ENCODE assay signal across 10 mouse cellular contexts in genomic region chr4:124451131-124451530, GRCm38 (mm10).
DNase-seq lines count a peak whose midpoint lies in the region; ATAC-seq lines count a peak whose summit lies in the region.
"Had no signal": no experiment of that assay in that cellular context is flagged by ENCODE, and none has a peak within 500 bp of the region (broad histone marks: within the 10 kb centered on the region; RNA-seq: fewer than 3 reads in every experiment).

No protein-coding gene starts in this region.

- H3K9ac ChIP-seq in heart, embryonic 12.5 days = no peak overlapping the region
- 0 out of 2 replicates have a peak overlapping the region, but pooled peaks have one; percentile 21 for H3K9ac ChIP-seq in midbrain, embryonic 11.5 days (ENCODE audit: low read length)
- H3K9ac ChIP-seq in midbrain, embryonic 16.5 days (ENCODE audit: low read depth, low read length) = no peak overlapping the region
- H3K9ac ChIP-seq in stomach, embryonic 16.5 days (ENCODE audit: low read length) = no peak overlapping the region

- ATAC-seq in heart, embryonic 12.5 days (ENCODE audit: insufficient number of reproducible peaks, low FRiP score) = peak; percentile 45; the same call in 1 of the 2 replicates
- peak; percentile 84 for ATAC-seq in midbrain, embryonic 11.5 days (ENCODE audit: low FRiP score)
- no peak for ATAC-seq in midbrain, embryonic 16.5 days
- 0 out of 2 replicates have a peak, but pooled peaks have one; percentile 47 for ATAC-seq in stomach, embryonic 16.5 days (ENCODE audit: insufficient read depth, low FRiP score)

- H3K4me2 ChIP-seq in heart, embryonic 12.5 days = no peak overlapping the region
- H3K4me2 ChIP-seq in midbrain, embryonic 11.5 days = peak overlapping the region; percentile 6; the same call in 1 of the 2 replicates
- no peak overlapping the region for H3K4me2 ChIP-seq in midbrain, embryonic 16.5 days (ENCODE audit: low read length)
- no peak overlapping the region for H3K4me2 ChIP-seq in stomach, embryonic 16.5 days (ENCODE audit: low read depth, low read length)

- WGBS in heart, embryonic 12.5 days = 27% methylated on average over 3 of the region's 3 CpGs
- WGBS in midbrain, embryonic 11.5 days = 4% methylated on average over 3 of the region's 3 CpGs
- 8% methylated on average over 3 of the region's 3 CpGs for WGBS in midbrain, embryonic 16.5 days
- WGBS in stomach, embryonic 16.5 days = 21% methylated on average over 3 of the region's 3 CpGs

- H3K4me3 ChIP-seq in heart, embryonic 12.5 days = no peak overlapping the region
- H3K4me3 ChIP-seq in midbrain, embryonic 11.5 days (ENCODE audit: low read depth, low read length) = no peak overlapping the region
- no peak overlapping the region for H3K4me3 ChIP-seq in midbrain, embryonic 16.5 days (ENCODE audit: low read depth, low read length)
- H3K4me3 ChIP-seq in stomach, embryonic 16.5 days (replicated peaks; ENCODE audit: low read length) = no peak overlapping the region
- H3K4me3 ChIP-seq: erythroblast, embryonic 14.5 days had no signal

- H3K27ac ChIP-seq in heart, embryonic 12.5 days (ENCODE audit: poor library complexity, severe bottlenecking) = no peak overlapping the region
- H3K27ac ChIP-seq in midbrain, embryonic 11.5 days (ENCODE audit: low read depth, low read length) = peak overlapping the region; percentile 49
- no peak overlapping the region for H3K27ac ChIP-seq in midbrain, embryonic 16.5 days (ENCODE audit: low read length)
- no peak overlapping the region for H3K27ac ChIP-seq in stomach, embryonic 16.5 days (ENCODE audit: low read length)

- H3K9me3 ChIP-seq in heart, embryonic 12.5 days (replicated peaks) = no peaks in the 10 kb centered on the region
- no peaks in the 10 kb centered on the region for H3K9me3 ChIP-seq in midbrain, embryonic 11.5 days (ENCODE audit: control insufficient read depth, low read length)
- H3K9me3 ChIP-seq in midbrain, embryonic 16.5 days (replicated peaks; ENCODE audit: control insufficient read depth, low read length, poor library complexity, severe bottlenecking) = no peaks in the 10 kb centered on the region
- H3K9me3 ChIP-seq in stomach, embryonic 16.5 days (replicated peaks; ENCODE audit: control insufficient read depth, low read length) = no peaks in the 10 kb centered on the region

- H3K36me3 ChIP-seq in heart, embryonic 12.5 days = no peaks in the 10 kb centered on the region
- H3K36me3 ChIP-seq in midbrain, embryonic 11.5 days (ENCODE audit: control insufficient read depth, insufficient read depth, low read length) = no peaks in the 10 kb centered on the region
- H3K36me3 ChIP-seq in midbrain, embryonic 16.5 days (ENCODE audit: control insufficient read depth, insufficient read depth, low read length) = no peaks in the 10 kb centered on the region
- no peaks in the 10 kb centered on the region for H3K36me3 ChIP-seq in stomach, embryonic 16.5 days (ENCODE audit: control insufficient read depth, insufficient read depth, low read length)

- peaks cover 9% of the 10 kb centered on the region for H3K4me1 ChIP-seq in heart, embryonic 12.5 days (replicated peaks)
- peaks cover 29% of the 10 kb centered on the region for H3K4me1 ChIP-seq in midbrain, embryonic 11.5 days (ENCODE audit: control insufficient read depth, insufficient read depth, low read length)
- H3K4me1 ChIP-seq in midbrain, embryonic 16.5 days (ENCODE audit: control insufficient read depth, insufficient read depth, low read length) = peaks cover 11% of the 10 kb centered on the region; the same call in 1 of the 2 replicates
- H3K4me1 ChIP-seq in stomach, embryonic 16.5 days (ENCODE audit: control insufficient read depth, insufficient read depth, low read length) = no peaks in the 10 kb centered on the region

- no peak for DNase-seq in heart, adult 9 months (ENCODE audit: low spot score in 2 of 2)
- peak; percentile 92 for DNase-seq in midbrain, embryonic 11.5 days (ENCODE audit: low spot score, missing footprints)
- DNase-seq in frontal cortex, postnatal 36 days (ENCODE audit: low spot score in 2 of 2) = peak; percentile 7 to 10
- DNase-seq in thymus, postnatal 14 days = no peak
- no peak for DNase-seq in adrenal gland, postnatal 4 days (ENCODE audit: low spot score in 2 of 2)
- DNase-seq: adrenal gland, adult 2 months had no signal

- peaks cover 8% of the 10 kb centered on the region; the same call in 1 of the 2 replicates for H3K27me3 ChIP-seq in heart, embryonic 12.5 days (replicated peaks)
- H3K27me3 ChIP-seq in midbrain, embryonic 11.5 days (ENCODE audit: control insufficient read depth, insufficient read depth, low read length) = peaks cover 13% of the 10 kb centered on the region
- no peaks in the 10 kb centered on the region for H3K27me3 ChIP-seq in midbrain, embryonic 16.5 days (ENCODE audit: control insufficient read depth, insufficient read depth, low read depth, low read length)
- no peaks in the 10 kb centered on the region for H3K27me3 ChIP-seq in stomach, embryonic 16.5 days (ENCODE audit: control insufficient read depth, insufficient read depth, low read length)

Comparison
In these comparisons a context has a peak if more than half of its experiments do, and no peak if none do; other contexts are left out.
1. DNase-seq: peak in midbrain, embryonic 11.5 days (single experiment) and frontal cortex, postnatal 36 days (2 of 2); none in heart, adult 9 months (0 of 2), thymus, postnatal 14 days (single experiment) and adrenal gland, postnatal 4 days (0 of 2).